ENCODE assay signal across 10 mouse cellular contexts in the genomic region with DNA sequence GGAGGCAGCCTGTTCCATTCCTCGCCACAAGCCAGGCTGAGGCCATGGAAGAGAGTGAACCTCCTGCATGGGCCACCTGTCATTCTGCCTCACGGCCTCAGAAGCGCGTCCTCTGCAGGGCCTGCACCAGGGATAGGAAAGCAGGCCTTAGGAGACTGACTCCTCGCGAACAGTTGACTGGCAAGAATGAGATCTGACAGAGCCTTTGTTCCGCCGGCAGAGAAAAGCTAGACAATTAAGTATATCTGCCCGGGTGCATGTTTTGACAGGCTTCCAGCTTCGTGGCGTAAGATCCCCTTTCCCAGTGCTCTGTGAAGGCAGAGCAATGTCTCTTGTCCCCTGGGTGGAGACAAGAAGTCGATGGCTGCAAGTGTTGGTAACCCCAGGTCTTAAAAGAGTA. TPM values are rescaled to one million over a fixed set of nuclear protein-coding genes. Genes with fewer than 3 reads are reported as not detected.
DNase-seq lines count a peak whose midpoint lies in the region; ATAC-seq lines count a peak whose summit lies in the region.
"Had no signal": no experiment of that assay in that cellular context is flagged by ENCODE, and none has a peak within 500 bp of the region (broad histone marks: within the 10 kb centered on the region; RNA-seq: fewer than 3 reads in every experiment).

No protein-coding gene starts in this region.

- peaks cover 37% of the 10 kb centered on the region for H3K4me1 ChIP-seq in heart, embryonic 13.5 days
- peaks cover 47% of the 10 kb centered on the region for H3K4me1 ChIP-seq in embryonic facial prominence, embryonic 15.5 days
- peaks cover 46% of the 10 kb centered on the region for H3K4me1 ChIP-seq in limb, embryonic 15.5 days
- no peaks in the 10 kb centered on the region; the same call in 1 of the 2 replicates for H3K4me1 ChIP-seq in liver, embryonic 11.5 days (replicated peaks; ENCODE audit: control insufficient read depth, insufficient read depth, low read length)

- H3K9me3 ChIP-seq in heart, embryonic 13.5 days, result no peaks in the 10 kb centered on the region
- H3K9me3 ChIP-seq in embryonic facial prominence, embryonic 15.5 days (replicated peaks), result no peaks in the 10 kb centered on the region
- H3K9me3 ChIP-seq in limb, embryonic 15.5 days, result no peaks in the 10 kb centered on the region
- no peaks in the 10 kb centered on the region for H3K9me3 ChIP-seq in liver, embryonic 11.5 days (ENCODE audit: control insufficient read depth, low read length)

- peak overlapping the region; percentile 45; the same call in 1 of the 2 replicates for H3K27ac ChIP-seq in heart, embryonic 13.5 days (replicated peaks)
- peak overlapping the region; percentile 80 for H3K27ac ChIP-seq in embryonic facial prominence, embryonic 15.5 days (replicated peaks)
- H3K27ac ChIP-seq in limb, embryonic 15.5 days, result peak overlapping the region; percentile 65
- no peak overlapping the region for H3K27ac ChIP-seq in liver, embryonic 11.5 days (ENCODE audit: low read depth, low read length)

- no peak for ATAC-seq in heart, embryonic 13.5 days (ENCODE audit: extremely low read depth, insufficient number of reproducible peaks, low FRiP score, low TSS enrichment)
- ATAC-seq in embryonic facial prominence, embryonic 15.5 days (ENCODE audit: insufficient number of reproducible peaks, low FRiP score, low TSS enrichment, low read depth), result no peak
- no peak for ATAC-seq in limb, embryonic 15.5 days (ENCODE audit: insufficient number of reproducible peaks, low FRiP score, low TSS enrichment, low read depth)
- ATAC-seq in liver, embryonic 11.5 days (replicated peaks; ENCODE audit: low FRiP score), result no peak

- DNase-seq in heart, postnatal 36 days, result no peak
- peak; percentile 67 to 76 for DNase-seq in cerebellum, adult 18-20 months
- DNase-seq in layer of hippocampus, adult 9-11 months, result no peak
- no peak for DNase-seq in liver, embryonic 11.5 days (ENCODE audit: low spot score)
- DNase-seq in thymus, postnatal 10 days (ENCODE audit: low spot score in 2 of 2), result no peak

- no peak overlapping the region for H3K4me3 ChIP-seq in heart, embryonic 13.5 days
- H3K4me3 ChIP-seq in embryonic facial prominence, embryonic 15.5 days (replicated peaks), result 0 out of 2 replicates have a peak overlapping the region, but pooled peaks have one; percentile 1
- H3K4me3 ChIP-seq in limb, embryonic 15.5 days, result no peak overlapping the region
- no peak overlapping the region for H3K4me3 ChIP-seq in liver, embryonic 11.5 days (ENCODE audit: low read depth, low read length)
- H3K4me3 ChIP-seq: myocyte had no signal

- intact Hi-C loops in heart, postnatal 36 days (cut with DNase I), result no loop called here

- peak overlapping the region; percentile 46 for H3K4me2 ChIP-seq in heart, embryonic 13.5 days
- peak overlapping the region; percentile 31 for H3K4me2 ChIP-seq in embryonic facial prominence, embryonic 15.5 days (replicated peaks)
- H3K4me2 ChIP-seq in limb, embryonic 15.5 days, result no peak overlapping the region; the same call in 1 of the 2 replicates
- H3K4me2 ChIP-seq in liver, embryonic 11.5 days, result no peak overlapping the region

- no peaks in the 10 kb centered on the region for H3K36me3 ChIP-seq in heart, embryonic 13.5 days
- H3K36me3 ChIP-seq in embryonic facial prominence, embryonic 15.5 days, result no peaks in the 10 kb centered on the region
- peaks cover 5% of the 10 kb centered on the region; the same call in 1 of the 2 replicates for H3K36me3 ChIP-seq in limb, embryonic 15.5 days
- no peaks in the 10 kb centered on the region for H3K36me3 ChIP-seq in liver, embryonic 11.5 days (ENCODE audit: control insufficient read depth, insufficient read depth, low read length)

- H3K9ac ChIP-seq in heart, embryonic 13.5 days, result peak overlapping the region; percentile 65
- no peak overlapping the region for H3K9ac ChIP-seq in embryonic facial prominence, embryonic 15.5 days
- H3K9ac ChIP-seq in limb, embryonic 15.5 days, result no peak overlapping the region
- no peak overlapping the region for H3K9ac ChIP-seq in liver, embryonic 11.5 days (ENCODE audit: low read depth, low read length)

- no peaks in the 10 kb centered on the region for H3K27me3 ChIP-seq in heart, embryonic 13.5 days (replicated peaks)
- H3K27me3 ChIP-seq in embryonic facial prominence, embryonic 15.5 days, result no peaks in the 10 kb centered on the region
- no peaks in the 10 kb centered on the region for H3K27me3 ChIP-seq in limb, embryonic 15.5 days
- H3K27me3 ChIP-seq in liver, embryonic 11.5 days (replicated peaks; ENCODE audit: control insufficient read depth, insufficient read depth, low read length), result peaks cover 2% of the 10 kb centered on the region; the same call in 1 of the 2 replicates
- H3K27me3 ChIP-seq: CH12.LX had no signal

- WGBS in heart, embryonic 13.5 days, result 19% methylated on average over 12 of the region's 12 CpGs
- WGBS in embryonic facial prominence, embryonic 15.5 days, result 14% methylated on average over 12 of the region's 12 CpGs
- 23% methylated on average over 12 of the region's 12 CpGs for WGBS in limb, embryonic 15.5 days
- 55% methylated on average over 12 of the region's 12 CpGs for WGBS in liver, embryonic 11.5 days

RNA-seq across cellular contexts. Expression of a gene that starts 32.0 kb away (rescaled TPM):
- polyA plus RNA-seq in heart, embryonic 13.5 days (2015; fragmentation: Nextera tagmentation; extraction: Ambion mirVana), result 7.8 and 10.0 TPM in 2 replicates
- 1 to 10 TPM; 4.8 to 5.9 TPM for total RNA-seq in heart, postnatal 36 days (2021)
- 42.3 and 49.1 TPM in 2 replicates for polyA plus RNA-seq in embryonic facial prominence, embryonic 15.5 days (2015; fragmentation: Nextera tagmentation; extraction: Ambion mirVana)
- 56.1 and 57.6 TPM in 2 replicates for polyA plus RNA-seq in limb, embryonic 15.5 days (2015; fragmentation: Nextera tagmentation; extraction: Ambion mirVana)
- 3.6 and 4.7 TPM in 2 replicates for polyA plus RNA-seq in liver, embryonic 11.5 days (2014; fragmentation: Nextera tagmentation; extraction: Ambion mirVana)

Comparison
In these comparisons a context has a peak if more than half of its experiments do, and no peak if none do; other contexts are left out.
1. H3K4me2 ChIP-seq: peak in heart, embryonic 13.5 days (single experiment) and embryonic facial prominence, embryonic 15.5 days (single experiment); none in limb, embryonic 15.5 days (single experiment) and liver, embryonic 11.5 days (single experiment).
2. DNase-seq: peak in cerebellum, adult 18-20 months (2 of 2); none in heart, postnatal 36 days (0 of 2), layer of hippocampus, adult 9-11 months (single experiment), liver, embryonic 11.5 days (single experiment) and thymus, postnatal 10 days (0 of 2).